Mouse (Mus musculus): ENCODE data around the gene Catsperg1. TPM values are rescaled to one million over a fixed set of nuclear protein-coding genes. Genes with fewer than 3 reads are reported as not detected.
A peak's percentile ranks its signal among the peaks of the same experiment; 100 is the strongest.
"Not testable (repeated sequence)": the region's sequence is repeated elsewhere in the genome, so short reads cannot be mapped to it uniquely, and the experiment has no call there.

Catsperg1 gene
- polyA plus RNA-seq, 1 experiment = 27.3 TPM

- peaks cover 3% of the 10 kb centered on the region; the same call in 1 of the 2 replicates for H3K9me3 ChIP-seq (replicated peaks; ENCODE audit: control insufficient read depth, insufficient read depth, low read length, poor library complexity, severe bottlenecking)
- TF ChIP-seq EP300 (IDR thresholded peaks at IDR 0.05; ENCODE audit: insufficient read depth, low read depth, low read length) (no peak), POLR2A (IDR thresholded peaks at IDR 0.05; ENCODE audit: insufficient read depth, low read length) (no peak), CTCF (IDR thresholded peaks at IDR 0.05; ENCODE audit: low read depth, low read length) (no peak)
- no peak overlapping the region for H3K4me3 ChIP-seq (ENCODE audit: low read depth, low read length)
- no peak overlapping the region for H3K9ac ChIP-seq (ENCODE audit: low read depth, poor library complexity, severe bottlenecking)
- H3K36me3 ChIP-seq (ENCODE audit: control insufficient read depth, insufficient read depth, low read length, poor library complexity, severe bottlenecking) = no peaks in the 10 kb centered on the region
- H3K27ac ChIP-seq (ENCODE audit: insufficient read depth, low read length) = no peak overlapping the region
- no peaks in the 10 kb centered on the region for H3K4me1 ChIP-seq (ENCODE audit: control insufficient read depth, insufficient read depth, low read length)
- no peaks in the 10 kb centered on the region for H3K27me3 ChIP-seq (ENCODE audit: control insufficient read depth, insufficient read depth, low read length, poor library complexity, severe bottlenecking)
Measured at GRCm38 (mm10) chr7:29214846-29215245, 1.0 kb upstream of the Catsperg1 start.

- no peak overlapping the region for H3K9ac ChIP-seq (ENCODE audit: low read depth, poor library complexity, severe bottlenecking)
- H3K4me3 ChIP-seq (ENCODE audit: low read depth, low read length) = no peak overlapping the region
- H3K36me3 ChIP-seq (ENCODE audit: control insufficient read depth, insufficient read depth, low read length, poor library complexity, severe bottlenecking) = no peaks in the 10 kb centered on the region
- H3K9me3 ChIP-seq (replicated peaks; ENCODE audit: control insufficient read depth, insufficient read depth, low read length, poor library complexity, severe bottlenecking) = no peaks in the 10 kb centered on the region; the same call in 1 of the 2 replicates
- no peaks in the 10 kb centered on the region for H3K4me1 ChIP-seq (ENCODE audit: control insufficient read depth, insufficient read depth, low read length)
- TF ChIP-seq EP300 (IDR thresholded peaks at IDR 0.05; ENCODE audit: insufficient read depth, low read depth, low read length) (no peak), POLR2A (IDR thresholded peaks at IDR 0.05; ENCODE audit: insufficient read depth, low read length) (no peak), CTCF (IDR thresholded peaks at IDR 0.05; ENCODE audit: low read depth, low read length) (no peak)
- no peaks in the 10 kb centered on the region for H3K27me3 ChIP-seq (ENCODE audit: control insufficient read depth, insufficient read depth, low read length, poor library complexity, severe bottlenecking)
- no peak overlapping the region; the same call in 1 of the 2 replicates for H3K27ac ChIP-seq (ENCODE audit: insufficient read depth, low read length)
Measured at GRCm38 (mm10) chr7:29214236-29214635, 401 bp upstream of the Catsperg1 start.

GRCm38 (mm10) chr7:29212775-29213560 is 867 bp downstream of the Catsperg1 start:
- not testable (repeated sequence) for H3K27me3 ChIP-seq (ENCODE audit: control insufficient read depth, insufficient read depth, low read length, poor library complexity, severe bottlenecking); H3K4me1 ChIP-seq (ENCODE audit: control insufficient read depth, insufficient read depth, low read length); H3K36me3 ChIP-seq (ENCODE audit: control insufficient read depth, insufficient read depth, low read length, poor library complexity, severe bottlenecking); H3K9me3 ChIP-seq (replicated peaks; ENCODE audit: control insufficient read depth, insufficient read depth, low read length, poor library complexity, severe bottlenecking)
- Histone ChIP-seq H3K27ac (ENCODE audit: insufficient read depth, low read length) (peak overlapping the region; percentile 66), H3K4me3 (ENCODE audit: low read depth, low read length) (peak overlapping the region; percentile 67), H3K9ac (ENCODE audit: low read depth, poor library complexity, severe bottlenecking) (peak overlapping the region; percentile 13)

GRCm38 (mm10) chr7:29212199-29212765 is 1.6 kb downstream of the Catsperg1 start:
- TF ChIP-seq EP300 (IDR thresholded peaks at IDR 0.05; ENCODE audit: insufficient read depth, low read depth, low read length) = no peak
- no peak for TF ChIP-seq CTCF (IDR thresholded peaks at IDR 0.05; ENCODE audit: low read depth, low read length)
- TF ChIP-seq POLR2A (IDR thresholded peaks at IDR 0.05; ENCODE audit: insufficient read depth, low read length) = peak; percentile 31
- Histone ChIP-seq H3K36me3 (ENCODE audit: control insufficient read depth, insufficient read depth, low read length, poor library complexity, severe bottlenecking) (no peaks in the 10 kb centered on the region), H3K9me3 (replicated peaks; ENCODE audit: control insufficient read depth, insufficient read depth, low read length, poor library complexity, severe bottlenecking) (no peaks in the 10 kb centered on the region), H3K4me3 (ENCODE audit: low read depth, low read length) (peak overlapping the region; percentile 67), H3K27me3 (ENCODE audit: control insufficient read depth, insufficient read depth, low read length, poor library complexity, severe bottlenecking) (no peaks in the 10 kb centered on the region), H3K27ac (ENCODE audit: insufficient read depth, low read length) (peak overlapping the region; percentile 79), H3K4me1 (ENCODE audit: control insufficient read depth, insufficient read depth, low read length) (no peaks in the 10 kb centered on the region), H3K9ac (ENCODE audit: low read depth, poor library complexity, severe bottlenecking) (peak overlapping the region; percentile 13)

- peak overlapping the region; percentile 12 for H3K9ac ChIP-seq (ENCODE audit: low read depth, poor library complexity, severe bottlenecking)
- TF ChIP-seq CTCF (IDR thresholded peaks at IDR 0.05; ENCODE audit: low read depth, low read length) = no peak
- no peak for TF ChIP-seq EP300 (IDR thresholded peaks at IDR 0.05; ENCODE audit: insufficient read depth, low read depth, low read length)
- no peak for TF ChIP-seq POLR2A (IDR thresholded peaks at IDR 0.05; ENCODE audit: insufficient read depth, low read length)
- peak overlapping the region; percentile 67 for H3K4me3 ChIP-seq (ENCODE audit: low read depth, low read length)
- no peaks in the 10 kb centered on the region for H3K9me3 ChIP-seq (replicated peaks; ENCODE audit: control insufficient read depth, insufficient read depth, low read length, poor library complexity, severe bottlenecking)
- H3K36me3 ChIP-seq (ENCODE audit: control insufficient read depth, insufficient read depth, low read length, poor library complexity, severe bottlenecking) = no peaks in the 10 kb centered on the region
- peak overlapping the region; percentile 79 for H3K27ac ChIP-seq (ENCODE audit: insufficient read depth, low read length)
- no peaks in the 10 kb centered on the region for H3K4me1 ChIP-seq (ENCODE audit: control insufficient read depth, insufficient read depth, low read length)
- no peaks in the 10 kb centered on the region for H3K27me3 ChIP-seq (ENCODE audit: control insufficient read depth, insufficient read depth, low read length, poor library complexity, severe bottlenecking)
Measured at GRCm38 (mm10) chr7:29211415-29212198, 2.2 kb downstream of the Catsperg1 start.

GRCm38 (mm10) chr7:29211013-29211412 is 2.8 kb downstream of the Catsperg1 start:
- not testable (repeated sequence) for H3K4me1 ChIP-seq (ENCODE audit: control insufficient read depth, insufficient read depth, low read length); H3K27me3 ChIP-seq (ENCODE audit: control insufficient read depth, insufficient read depth, low read length, poor library complexity, severe bottlenecking); H3K9me3 ChIP-seq (replicated peaks; ENCODE audit: control insufficient read depth, insufficient read depth, low read length, poor library complexity, severe bottlenecking); H3K36me3 ChIP-seq (ENCODE audit: control insufficient read depth, insufficient read depth, low read length, poor library complexity, severe bottlenecking)
- Histone ChIP-seq H3K9ac (ENCODE audit: low read depth, poor library complexity, severe bottlenecking) (0 out of 2 replicates have a peak overlapping the region, but pooled peaks have one; percentile 12), H3K27ac (ENCODE audit: insufficient read depth, low read length) (peak overlapping the region; percentile 79), H3K4me3 (ENCODE audit: low read depth, low read length) (peak overlapping the region; percentile 67)
